Mouse (Mus musculus) heart, postnatal 10 days (tissue): Measurements from ENCODE around the gene Rmnd1. TPM values are rescaled to one million over a fixed set of nuclear protein-coding genes. Genes with fewer than 3 reads are reported as not detected.

Experiments
- DNase-seq, 2 experiments: peaks; one replicate each; pipeline ENCODE4 v3.0.0; 2021
- intact Hi-C: fragments of 180-260 bp; cut with DNase I; formaldehyde crosslinking; loops from one replicate; pipeline ENCODE4 v1.15.1; 2025
- total RNA-seq, 2 experiments: library from RNA; stranded (reverse); gene quantifications; 2 replicates each; pipeline ENCODE4 v1.2.3; 2021

Gene Rmnd1
- total RNA-seq, 2 experiments from 2014 or later = 48.5 to 49.9 TPM

- intact Hi-C loops = no loop called here
- no peak for DNase-seq
These were observed 36.9 kb downstream of the Rmnd1 start for GRCm38 (mm10) chr10:4395321-4395720.

GRCm38 (mm10) chr10:4391851-4392250 is 40.3 kb downstream of the Rmnd1 start:
- intact Hi-C loops = no loop called here
- DNase-seq = peak; percentile 43 to 58

- intact Hi-C loops = no loop called here
These were observed 41.1 kb downstream of the Rmnd1 start for GRCm38 (mm10) chr10:4391076-4391475.

GRCm38 (mm10) chr10:4390550-4390949 is 41.6 kb downstream of the Rmnd1 start:
- DNase-seq = no peak
- intact Hi-C loops = no loop called here

More at GRCm38 (mm10) chr10:4391076-4391475, 41.1 kb downstream of the Rmnd1 start:
- DNase-seq = no peak

GRCm38 (mm10) chr10:4389461-4390112 is 42.6 kb downstream of the Rmnd1 start:
- DNase-seq = no peak
- intact Hi-C loops = no loop called here

GRCm38 (mm10) chr10:4389036-4389435 is 43.2 kb downstream of the Rmnd1 start:
- peak in 1 of 2 experiments; percentile 29 for DNase-seq
- intact Hi-C loops = no loop called here

- DNase-seq = peak in 1 of 2 experiments; percentile 55
- intact Hi-C loops = no loop called here
These were observed 43.8 kb downstream of the Rmnd1 start for GRCm38 (mm10) chr10:4388384-4388745.

GRCm38 (mm10) chr10:4387701-4388383 is 44.3 kb downstream of the Rmnd1 start, which contains the start of gene Zbtb2:
Gene Zbtb2 (minus strand): TSS chr10:4388108.
- intact Hi-C loops = no loop called here

GRCm38 (mm10) chr10:4386609-4387591 is 45.3 kb downstream of the Rmnd1 start:
- peak; percentile 95 to 96 for DNase-seq
- intact Hi-C loops = no loop called here

More at GRCm38 (mm10) chr10:4387701-4388383, 44.3 kb downstream of the Rmnd1 start, which contains the start of gene Zbtb2:
- peak; percentile 70 to 76 for DNase-seq

- intact Hi-C loops = no loop called here
- DNase-seq = no peak
These were observed 47.9 kb downstream of the Rmnd1 start for GRCm38 (mm10) chr10:4384244-4384643.

GRCm38 (mm10) chr10:4380748-4381147 is 51.4 kb downstream of the Rmnd1 start:
- intact Hi-C loops = no loop called here
- no peak for DNase-seq

- no peak for DNase-seq
- intact Hi-C loops = no loop called here
These were observed 55.3 kb downstream of the Rmnd1 start for GRCm38 (mm10) chr10:4376931-4377330.

GRCm38 (mm10) chr10:4376461-4376860 is 55.7 kb downstream of the Rmnd1 start:
- DNase-seq = peak; percentile 55 to 58
- intact Hi-C loops = no loop called here

GRCm38 (mm10) chr10:4375267-4375666 is 56.9 kb downstream of the Rmnd1 start:
- intact Hi-C loops = no loop called here
- no peak for DNase-seq

GRCm38 (mm10) chr10:4374734-4375133 is 57.5 kb downstream of the Rmnd1 start:
- intact Hi-C loops = loop anchor here (5.0 kb wide), 1 partner anchor 377 kb away; no protein-coding TSS in a partner anchor
- DNase-seq = no peak

- intact Hi-C loops = loop anchor here (5.0 kb wide), 1 partner anchor 377 kb away; no protein-coding TSS in a partner anchor
- DNase-seq = no peak
These were observed 57.9 kb downstream of the Rmnd1 start for GRCm38 (mm10) chr10:4374239-4374638.

- DNase-seq = no peak
- intact Hi-C loops = loop anchor here (5.0 kb wide), 1 partner anchor 376 kb away; no protein-coding TSS in a partner anchor
These were observed 58.6 kb downstream of the Rmnd1 start for GRCm38 (mm10) chr10:4373558-4373957.

- intact Hi-C loops = loop anchor here (5.0 kb wide), 1 partner anchor 375 kb away; no protein-coding TSS in a partner anchor
- peak; percentile 42 to 52 for DNase-seq
These were observed 60.2 kb downstream of the Rmnd1 start for GRCm38 (mm10) chr10:4372011-4372410.

GRCm38 (mm10) chr10:4370105-4370504 is 62.1 kb downstream of the Rmnd1 start:
- intact Hi-C loops = loop anchor here (5.0 kb wide), 1 partner anchor 373 kb away; no protein-coding TSS in a partner anchor
- no peak for DNase-seq

- DNase-seq = no peak
- intact Hi-C loops = no loop called here
These were observed 67.6 kb downstream of the Rmnd1 start for GRCm38 (mm10) chr10:4364618-4365017.
